Mouse (Mus musculus) right cerebral cortex, postnatal 25 days (tissue): ENCODE data around the gene Izumo4.

Source experiments
- DNase-seq: peaks from one replicate; pipeline ENCODE4 v3.0.0; 2022

Izumo4 gene

DNA sequence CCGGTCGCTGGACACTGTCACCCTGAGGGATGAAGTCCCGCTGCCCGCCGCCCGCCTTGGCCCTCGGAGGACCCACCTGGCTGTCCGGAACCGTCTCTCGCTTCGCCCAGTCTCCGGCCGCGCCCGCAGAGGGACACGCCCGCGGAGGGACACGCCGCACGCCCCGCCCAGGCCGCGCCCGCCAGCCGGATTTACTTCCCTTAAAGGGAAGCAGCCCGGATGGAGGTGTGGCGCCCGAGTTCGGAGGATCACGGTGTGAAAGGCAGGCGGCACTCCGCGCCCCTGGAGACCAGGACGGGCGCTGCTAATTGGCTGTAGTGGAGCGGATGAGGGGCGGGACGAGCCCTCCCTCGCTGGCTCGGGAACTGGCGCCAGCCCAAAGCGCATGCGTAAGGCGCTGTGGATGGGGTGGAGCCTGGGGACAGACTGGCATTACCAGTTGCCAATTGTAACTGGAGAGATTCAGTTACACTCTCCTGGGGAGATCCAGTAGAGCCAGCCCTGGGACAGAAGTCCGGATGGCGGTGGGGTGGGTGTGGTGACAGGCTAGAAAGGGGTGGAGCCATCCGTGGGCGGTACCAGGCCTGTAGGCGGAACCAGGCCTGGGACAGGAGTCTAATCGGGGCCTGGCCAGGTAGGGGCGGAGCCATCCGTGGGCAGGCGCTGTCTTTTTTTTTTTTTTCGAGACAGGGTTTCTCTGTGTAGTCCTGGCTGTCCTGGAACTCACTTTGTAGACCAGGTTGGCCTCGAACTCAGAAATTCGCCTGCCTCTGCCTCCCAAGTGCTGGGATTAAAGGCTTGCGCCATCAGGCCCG is at the start of gene Izumo4, which contains the start of gene Mob3a:
Gene Izumo4, plus strand, starts transcription at position 464 of the 815 bp plus-strand sequence.
Gene Mob3a, minus strand, starts transcription at position 257 of the 815 bp plus-strand sequence.
- DNase-seq, result peak; percentile 99

DNA sequence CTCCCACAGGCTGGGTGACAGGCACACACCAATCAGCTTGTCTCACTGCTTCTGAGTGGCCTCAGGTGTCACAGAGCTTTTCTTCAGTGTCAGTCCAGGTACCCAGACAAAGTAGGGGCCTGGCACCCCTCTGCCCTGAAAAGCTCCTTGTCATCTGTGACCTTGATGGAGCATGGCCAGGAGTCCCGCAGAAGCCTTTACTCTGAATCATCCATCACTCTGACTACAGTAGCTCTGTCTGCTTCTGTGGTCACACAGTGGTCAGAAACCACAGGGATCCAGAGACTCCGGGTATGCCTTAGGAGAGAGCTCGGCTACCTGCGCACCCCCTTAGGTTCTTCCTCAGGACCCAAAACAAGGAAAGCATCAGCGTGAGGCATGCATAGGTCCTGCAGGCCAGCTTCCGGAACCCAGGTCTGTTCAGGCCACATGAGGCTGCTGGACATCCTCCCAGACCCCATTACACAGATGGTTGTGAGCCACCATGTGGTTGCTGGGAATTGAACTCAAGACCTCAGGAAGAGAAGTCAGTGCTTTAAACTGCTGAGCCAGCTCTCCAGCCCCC is 48.7 kb upstream of the Izumo4 start:
- DNase-seq, result no peak

DNA sequence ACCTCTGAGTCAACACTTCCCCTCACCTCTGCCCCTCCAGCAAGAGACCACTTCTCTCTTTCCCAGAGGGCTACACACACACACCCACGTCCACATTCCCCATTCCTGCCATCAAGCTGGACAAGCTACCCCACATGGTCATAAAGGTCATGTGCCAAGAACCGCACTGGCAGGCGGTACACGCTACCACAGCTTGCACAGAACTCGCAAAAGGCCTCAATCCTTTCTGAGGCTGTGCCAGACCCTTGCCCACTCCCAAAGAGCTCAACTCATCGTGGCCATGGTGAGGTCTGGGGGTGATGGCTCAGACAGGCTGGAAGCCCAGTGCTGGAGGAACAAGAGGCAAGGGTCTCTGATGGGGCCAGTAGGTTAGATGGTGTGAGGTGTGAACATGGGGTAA is 47.1 kb upstream of the Izumo4 start:
- no peak for DNase-seq

DNA sequence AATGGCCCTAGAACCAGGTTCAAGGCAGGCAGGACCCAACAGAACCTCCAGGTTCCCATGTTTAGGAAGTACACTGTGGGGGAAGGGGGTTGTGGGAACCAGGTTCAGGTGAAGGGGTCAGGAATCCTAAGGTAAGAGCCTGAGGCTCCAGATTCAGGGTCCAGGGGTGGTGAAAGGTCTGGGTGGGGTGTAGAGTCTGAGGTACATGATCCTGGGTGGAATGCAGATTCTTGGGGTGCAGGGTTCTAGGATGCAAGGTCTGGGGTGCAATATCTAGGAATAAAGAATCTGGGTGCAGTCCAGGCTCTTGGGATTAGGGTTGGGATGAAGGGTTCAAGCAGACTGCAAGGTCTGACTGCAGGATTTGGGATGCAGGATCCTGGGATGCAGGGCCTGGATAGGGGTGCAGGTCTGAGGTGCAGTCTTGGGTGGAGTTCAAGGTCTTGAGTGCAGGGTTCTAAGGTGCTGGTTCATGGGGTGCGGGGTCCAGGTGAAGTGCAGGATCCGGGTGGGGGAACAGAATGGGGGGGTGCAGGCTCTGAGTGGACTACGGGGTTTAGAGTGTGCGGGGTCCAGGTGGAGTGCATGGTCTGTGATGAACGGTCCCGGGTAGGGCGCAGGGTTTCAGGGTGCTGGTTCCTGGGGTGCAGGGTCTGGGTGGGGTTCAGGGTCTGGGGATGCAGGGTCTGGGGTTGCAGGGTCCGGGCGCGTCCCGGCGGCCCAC is 46.4 kb upstream of the Izumo4 start:
- DNase-seq, result no peak

DNA sequence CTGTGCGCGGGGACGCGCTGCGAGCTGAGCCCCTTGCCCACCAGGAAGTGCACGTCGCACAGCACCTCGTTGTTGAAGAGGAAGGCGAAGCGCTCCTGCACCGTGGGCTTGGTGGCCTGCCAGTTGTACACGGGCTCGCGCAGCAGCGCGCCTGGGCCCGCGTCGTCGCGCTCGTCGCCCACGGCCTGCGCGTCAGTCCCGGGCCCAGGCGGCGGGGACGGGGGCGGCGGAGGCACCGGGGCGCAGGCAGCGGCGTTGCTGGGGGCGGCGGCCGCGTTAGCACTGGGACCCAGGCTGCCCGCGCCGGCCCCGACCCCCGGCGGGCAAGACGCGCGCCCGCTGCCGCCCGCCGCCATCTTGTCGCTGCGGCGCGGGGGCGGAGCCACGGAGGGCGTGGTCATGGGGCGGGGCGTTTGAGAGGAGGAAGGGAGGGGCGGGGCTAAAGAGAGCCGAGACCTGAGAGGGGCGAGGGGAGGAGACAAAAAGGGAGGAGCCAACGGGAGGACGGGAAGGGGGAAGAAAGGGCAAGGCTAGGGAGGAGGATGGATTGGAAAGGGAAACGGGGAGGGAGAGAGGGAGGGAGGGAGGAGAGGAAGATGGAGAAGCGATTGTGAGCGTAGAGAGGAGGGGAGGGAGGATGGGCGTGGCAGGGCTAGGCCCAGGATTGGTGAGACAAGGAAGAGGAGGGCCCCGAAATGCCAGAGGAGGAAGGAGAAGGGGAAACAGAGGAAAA is 45.7 kb upstream of the Izumo4 start:
- DNase-seq, result peak; percentile 88

DNA sequence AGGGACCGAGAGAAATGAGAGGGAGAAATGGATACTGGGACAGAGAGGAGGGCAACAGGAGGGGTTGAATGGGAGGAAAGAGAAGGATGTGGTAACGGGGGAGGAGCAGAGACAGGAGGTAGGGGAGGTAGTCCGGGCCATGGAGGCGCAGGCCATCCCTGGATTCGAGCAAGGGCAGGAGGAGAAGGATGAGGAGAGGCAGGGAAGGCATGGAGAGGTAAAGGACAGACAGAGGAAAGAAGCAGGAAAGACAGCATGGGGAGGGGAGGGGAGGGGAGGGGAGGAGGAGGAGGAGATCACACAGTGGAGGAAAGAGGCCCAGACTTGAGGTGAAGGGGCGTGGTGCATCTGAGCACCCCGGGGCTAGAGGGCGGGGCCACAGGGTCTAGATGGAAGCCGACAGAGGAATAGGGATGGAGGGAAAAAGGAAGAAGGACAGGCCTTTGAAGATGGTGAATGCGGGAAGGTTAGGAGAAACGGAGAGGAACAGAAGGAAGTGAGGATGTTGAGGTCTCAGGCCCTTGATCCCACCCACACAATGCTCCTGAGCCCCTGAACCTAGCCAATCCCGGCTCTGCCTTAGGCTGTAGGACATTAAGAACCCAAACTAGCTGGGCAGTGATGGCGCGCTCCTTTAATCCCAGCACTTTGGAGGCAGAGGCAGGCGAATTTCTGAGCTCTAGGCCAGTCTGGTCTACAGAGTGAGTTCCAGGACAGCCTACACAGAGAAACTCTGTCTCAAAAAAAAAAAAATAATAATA is 44.9 kb upstream of the Izumo4 start, which contains the start of gene Btbd2:
Gene Btbd2, minus strand, starts transcription at position 209 of the 761 bp plus-strand sequence.
- no peak for DNase-seq

DNA sequence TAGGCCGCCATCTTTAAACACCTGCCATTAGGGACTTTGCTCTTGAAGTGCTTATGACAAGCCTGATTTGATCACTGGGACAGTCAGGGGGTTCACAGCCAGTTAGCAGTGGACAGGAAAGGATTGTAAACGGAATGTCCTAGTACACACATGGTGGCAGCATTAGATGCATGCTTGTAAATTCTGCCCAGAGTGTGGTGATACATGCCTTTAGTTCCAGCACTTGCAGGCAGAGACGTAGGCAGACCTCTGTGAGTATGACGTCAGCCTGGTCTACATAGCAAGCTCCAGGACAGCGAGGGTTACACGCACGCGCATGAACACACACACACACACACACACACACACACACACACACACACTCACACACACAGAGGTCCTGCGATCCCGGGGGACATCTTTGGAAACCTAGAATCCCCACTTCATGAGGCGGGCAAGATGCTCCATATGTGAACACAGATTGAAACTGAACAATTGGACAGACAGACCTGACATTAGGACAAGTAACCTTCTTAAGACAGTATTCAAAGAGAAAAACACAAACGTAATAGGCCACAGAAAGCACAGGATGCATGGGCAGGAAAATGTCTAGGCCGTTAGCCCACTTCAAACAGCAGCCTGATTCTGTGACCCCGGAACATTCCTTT is 43.7 kb upstream of the Izumo4 start:
- DNase-seq, result no peak

DNA sequence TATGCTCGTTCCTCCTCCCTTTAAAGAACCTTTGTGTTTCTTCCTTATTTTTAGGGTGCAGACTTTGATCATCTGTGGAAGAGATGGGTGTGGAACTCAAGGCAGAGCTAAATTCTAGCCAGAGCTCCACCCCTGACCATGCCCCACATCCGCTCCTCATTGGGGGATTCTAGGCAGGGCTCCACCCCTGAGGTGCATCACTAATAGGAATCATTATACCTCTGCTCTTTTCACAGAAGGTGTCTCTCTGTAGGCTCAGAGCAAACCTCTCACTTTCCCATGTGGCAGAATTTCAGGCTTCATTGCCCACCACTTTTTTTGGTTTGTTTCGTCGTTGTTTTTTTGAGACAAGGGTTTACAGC is 43.2 kb upstream of the Izumo4 start:
- no peak for DNase-seq

DNA sequence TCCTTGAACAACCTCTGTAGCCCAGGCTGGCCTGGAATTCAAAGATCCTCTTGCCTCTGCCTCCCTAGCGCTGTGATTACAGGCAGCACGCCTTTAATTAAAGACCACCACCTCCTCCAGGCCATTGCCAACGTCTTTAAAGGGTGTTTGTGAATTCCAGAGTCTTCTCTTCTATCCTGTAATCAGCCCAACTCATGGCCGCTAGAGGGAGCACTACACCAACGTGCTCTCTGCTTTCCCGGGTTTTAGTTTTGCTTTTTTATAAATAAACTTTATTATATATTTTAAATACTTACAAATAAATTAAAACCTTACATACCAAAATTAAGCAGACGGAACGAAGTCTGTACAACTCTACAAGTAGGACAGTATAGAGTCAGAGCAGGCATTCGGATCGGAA is 42.8 kb upstream of the Izumo4 start:
- peak; percentile 67 for DNase-seq

DNA sequence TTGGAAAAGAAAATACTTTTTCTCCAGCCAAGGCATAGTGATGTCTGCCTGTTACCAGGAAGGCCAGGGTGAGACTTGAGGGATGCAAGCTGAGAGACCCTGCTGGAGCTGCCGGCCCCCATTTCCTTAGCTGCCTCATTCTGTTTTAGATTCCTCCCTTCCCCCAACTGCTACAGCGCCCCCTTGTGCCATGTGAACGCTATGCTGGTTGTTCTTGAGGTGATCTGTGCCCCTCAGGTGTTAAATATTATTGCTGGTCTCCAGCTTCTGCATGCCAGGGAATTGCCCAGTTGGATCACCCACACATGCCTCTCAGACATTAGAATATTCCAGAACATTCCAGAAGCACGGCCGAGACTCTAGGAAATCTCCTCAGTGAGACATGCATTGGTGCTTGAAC is 40.8 kb upstream of the Izumo4 start:
- no peak for DNase-seq

DNA sequence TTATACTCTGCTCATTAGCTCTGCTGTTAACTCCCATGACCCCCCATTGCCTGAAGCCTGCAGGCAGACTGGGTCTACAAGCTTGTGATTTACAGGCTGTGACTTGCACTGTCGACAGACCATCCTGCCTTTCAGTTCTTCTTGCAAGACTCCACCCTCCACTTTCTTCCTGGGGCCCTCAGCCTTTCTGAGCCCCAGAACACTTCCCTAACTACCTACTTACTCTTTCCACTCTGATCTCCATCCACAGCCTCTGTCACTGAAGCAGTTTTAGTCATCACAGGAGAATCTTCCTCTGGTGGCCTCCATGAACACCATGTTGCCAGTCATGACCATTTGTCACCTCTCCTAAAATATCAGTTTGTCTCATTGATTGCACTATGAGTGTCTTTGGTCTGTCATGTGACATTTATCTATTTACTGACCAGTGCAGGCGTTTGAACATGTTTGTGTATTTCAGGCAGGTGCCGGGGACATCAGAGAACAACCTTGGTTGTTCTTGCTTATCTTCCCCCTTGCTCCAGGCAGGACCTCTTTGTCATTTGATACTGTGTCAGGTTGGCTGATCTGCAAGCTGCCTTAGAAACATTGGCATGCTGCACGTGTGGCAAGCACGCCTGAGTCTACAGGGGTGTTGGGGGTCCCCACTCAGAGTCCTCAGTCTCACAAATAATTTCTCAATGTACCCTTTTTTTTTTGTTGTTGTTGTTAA is 38.3 kb upstream of the Izumo4 start:
- no peak for DNase-seq

DNA sequence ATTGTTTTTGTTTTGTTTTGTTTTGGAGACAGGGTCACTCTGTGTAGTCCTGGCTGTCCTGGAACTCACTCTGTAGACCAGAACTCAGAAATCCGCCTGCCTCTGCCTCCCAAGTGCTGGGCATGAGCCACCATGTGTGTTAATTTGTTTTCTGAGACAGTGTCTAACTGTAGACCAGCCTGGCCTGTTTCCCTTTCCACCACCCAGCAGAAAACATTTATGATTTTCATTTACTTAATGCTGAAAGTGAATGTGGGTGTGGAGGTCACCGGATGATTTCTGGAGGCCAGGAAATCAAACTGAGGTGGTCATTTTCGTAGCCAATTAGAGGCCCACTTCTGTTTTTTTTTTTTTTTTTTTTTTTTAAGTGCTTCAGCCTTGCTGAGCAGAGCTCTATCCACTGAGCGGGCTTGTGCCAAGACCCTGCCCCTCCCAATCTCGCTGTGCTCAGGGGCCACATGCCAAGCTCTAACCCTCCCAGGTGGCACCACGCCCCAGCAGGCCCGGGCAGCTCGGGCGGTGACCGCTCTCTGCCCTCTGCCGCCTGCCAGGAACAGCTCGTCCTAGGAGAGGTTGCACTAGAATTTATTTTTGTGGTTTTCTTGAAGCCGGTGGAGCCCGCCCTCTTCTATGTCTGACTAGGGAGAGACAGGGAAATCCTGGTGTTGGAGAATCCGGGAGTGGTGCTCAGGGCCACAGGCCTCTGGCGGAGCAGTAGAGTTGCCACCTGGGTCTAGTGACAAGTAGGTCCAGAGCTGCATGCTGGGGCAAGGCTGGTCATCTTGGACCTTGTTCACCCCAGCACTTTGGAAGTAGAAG is 37.6 kb upstream of the Izumo4 start:
- DNase-seq, result peak; percentile 40

DNA sequence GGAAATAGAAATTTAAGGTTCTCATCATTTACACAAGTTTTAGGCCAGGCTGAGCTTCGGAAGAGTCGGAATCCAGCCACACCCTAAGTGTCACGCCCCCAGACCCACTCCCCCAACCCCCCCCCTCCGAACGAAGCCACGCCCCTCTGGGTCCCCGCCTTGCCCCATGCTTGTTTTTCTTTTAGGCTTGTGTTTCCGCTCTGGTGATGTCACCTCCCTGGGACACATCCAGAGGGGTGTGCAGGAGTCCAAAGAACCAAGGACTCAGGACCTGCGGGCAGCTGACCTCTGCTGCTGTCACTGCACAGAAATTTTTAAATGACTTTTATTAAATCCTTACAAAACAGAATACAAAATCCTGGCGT is 37.0 kb upstream of the Izumo4 start:
- no peak for DNase-seq

DNA sequence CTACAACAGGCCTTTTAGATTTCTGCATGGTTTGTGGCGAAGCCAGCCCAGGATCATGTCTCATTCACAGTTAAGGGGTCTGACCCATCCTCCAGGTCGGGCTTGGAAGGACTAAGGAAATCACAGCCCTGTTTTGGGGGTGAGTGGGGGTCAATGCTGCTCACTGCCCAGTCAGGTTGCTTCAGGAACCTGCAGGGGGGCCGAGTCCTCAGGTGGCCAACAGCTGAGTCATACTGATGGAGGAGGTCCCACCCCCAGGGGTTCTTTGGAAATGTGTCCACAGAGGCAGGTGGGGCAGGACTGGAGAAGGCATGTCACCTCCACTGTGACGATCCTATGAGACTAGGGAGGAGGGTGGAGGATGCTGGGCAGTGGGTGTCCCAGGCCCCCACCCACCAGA is 36.5 kb upstream of the Izumo4 start:
- DNase-seq, result no peak

DNA sequence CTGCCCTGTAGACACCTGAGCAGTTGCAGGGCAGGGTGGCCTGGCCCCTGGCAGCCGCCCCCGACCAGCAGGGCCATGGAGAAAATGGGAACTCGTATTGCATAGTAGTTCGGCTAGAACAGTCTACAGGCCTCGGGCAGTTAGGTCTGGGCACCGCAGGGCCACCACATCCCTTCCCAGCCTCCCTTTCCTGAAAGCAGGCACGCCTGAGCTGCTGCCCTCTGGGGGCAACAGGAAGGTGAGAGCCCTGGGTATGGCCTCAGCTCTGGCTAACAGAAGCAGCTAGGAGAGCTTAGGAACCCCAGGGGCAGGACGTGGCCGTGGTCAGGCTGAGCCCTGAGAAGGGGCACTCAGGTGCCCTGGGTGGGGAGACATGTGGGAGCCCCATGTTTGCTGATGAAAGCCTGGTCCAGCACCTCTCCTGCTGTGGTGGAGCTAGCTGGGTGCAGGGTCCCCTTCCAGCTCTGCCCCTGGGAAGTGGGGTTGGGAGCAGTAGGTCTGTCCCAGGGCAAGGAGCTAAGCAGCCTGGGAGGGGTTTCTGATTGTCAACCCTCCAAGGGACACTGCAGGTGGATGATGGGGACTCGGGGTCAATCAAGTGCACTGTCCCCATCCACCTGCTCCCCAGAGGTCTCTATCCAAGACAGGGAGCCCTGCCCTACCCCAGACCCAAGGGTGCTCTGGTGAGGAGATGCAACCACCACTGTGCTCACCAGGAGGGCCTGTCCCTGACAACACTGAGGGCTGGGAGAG is 35.8 kb upstream of the Izumo4 start:
- no peak for DNase-seq

DNA sequence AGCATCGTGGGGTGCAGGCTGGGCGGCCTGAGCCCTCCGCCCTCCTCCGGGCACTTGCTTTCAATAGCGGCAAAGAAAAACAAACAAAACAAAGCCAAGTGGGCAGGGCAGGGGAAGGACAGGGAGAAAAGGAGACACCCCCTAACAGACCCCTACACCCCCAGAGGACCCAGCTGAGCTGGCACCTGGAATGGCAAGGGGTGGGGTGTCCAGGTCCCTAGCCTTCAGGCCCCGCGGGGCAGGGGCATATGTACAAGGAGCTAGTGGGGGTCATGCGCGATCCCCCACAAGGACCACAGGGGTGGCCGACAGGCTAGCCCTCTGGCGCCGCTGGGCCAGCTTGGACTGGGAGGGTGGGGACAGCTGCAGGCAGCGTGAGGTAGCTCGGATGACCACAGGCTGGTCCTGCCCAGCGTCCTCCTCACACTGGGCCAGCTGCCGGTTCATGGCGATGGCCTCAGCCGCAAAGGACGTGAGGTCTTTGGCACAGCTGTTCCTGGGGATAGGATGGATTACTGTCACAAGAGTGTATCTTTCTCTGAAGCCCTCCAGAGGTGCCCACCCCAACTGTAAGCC is 35.1 kb upstream of the Izumo4 start:
- DNase-seq, result no peak

DNA sequence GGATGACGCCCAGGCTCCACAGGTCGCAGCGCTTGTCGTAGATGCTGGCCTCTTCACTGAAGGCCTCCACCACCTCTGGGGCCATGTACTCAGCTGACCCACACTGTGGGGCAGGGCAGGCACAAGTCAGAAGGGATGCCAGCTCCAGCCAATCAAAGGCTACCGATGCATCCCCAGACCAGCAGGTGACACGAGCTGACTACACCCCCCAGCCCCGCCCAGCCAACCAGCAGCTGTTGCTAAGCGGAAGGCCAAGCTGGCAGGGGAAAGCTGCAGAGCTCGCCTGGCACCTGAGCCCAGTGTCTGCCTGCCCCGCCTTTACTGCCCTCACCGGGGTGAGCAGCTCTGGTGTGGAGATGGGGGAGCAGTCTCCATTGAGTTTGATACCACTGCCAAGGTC is 33.4 kb upstream of the Izumo4 start:
- no peak for DNase-seq

DNA sequence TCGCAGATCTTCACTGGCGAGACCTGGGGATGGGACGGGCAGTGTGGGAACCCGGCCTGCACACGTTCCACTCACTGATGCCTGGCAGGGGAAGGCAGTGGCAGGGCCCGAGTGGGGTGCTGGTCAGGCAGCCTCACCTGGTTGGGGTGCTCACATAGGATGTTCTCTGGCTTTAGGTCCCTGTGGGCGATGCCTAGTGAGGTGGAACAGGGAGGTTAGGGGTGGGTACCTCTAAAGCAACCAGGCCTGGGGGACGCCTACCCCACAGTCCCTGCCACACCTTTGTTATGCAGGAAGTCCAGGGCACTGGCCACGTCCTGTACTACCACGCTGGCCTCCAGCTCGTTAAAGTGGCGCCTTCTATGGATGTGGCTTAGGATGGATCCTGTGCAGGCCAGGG is 33.0 kb upstream of the Izumo4 start:
- no peak for DNase-seq
